Comparison of ENCODE assay signal across 8 mouse cellular contexts in genomic region chr11:76469311-76469998, GRCm38 (mm10).
DNase-seq lines count a peak whose midpoint lies in the region; ATAC-seq lines count a peak whose summit lies in the region.

No protein-coding gene starts in this region.

- H3K27me3 ChIP-seq in heart, embryonic 16.5 days (ENCODE audit: control insufficient read depth, insufficient read depth, low read length) = no peaks in the 10 kb centered on the region
- H3K27me3 ChIP-seq in embryonic facial prominence, embryonic 15.5 days = no peaks in the 10 kb centered on the region

- no peak overlapping the region for H3K4me3 ChIP-seq in heart, embryonic 16.5 days (ENCODE audit: low read length)
- no peak overlapping the region for H3K4me3 ChIP-seq in embryonic facial prominence, embryonic 15.5 days (replicated peaks)

- peak overlapping the region; percentile 68 for H3K27ac ChIP-seq in heart, embryonic 16.5 days (ENCODE audit: low read length)
- H3K27ac ChIP-seq in embryonic facial prominence, embryonic 15.5 days (replicated peaks) = peak overlapping the region; percentile 73

- no peaks in the 10 kb centered on the region for H3K9me3 ChIP-seq in heart, embryonic 16.5 days (replicated peaks; ENCODE audit: control insufficient read depth, low read length)
- no peaks in the 10 kb centered on the region for H3K9me3 ChIP-seq in embryonic facial prominence, embryonic 15.5 days (replicated peaks)

- DNase-seq in heart, postnatal 25 days (ENCODE audit: low spot score) = no peak
- DNase-seq in ES-CJ7 (ENCODE audit: low read depth, low spot score) = peak; percentile 75
- peak; percentile 48 to 74 for DNase-seq in lung, postnatal 4 days
- no peak for DNase-seq in ovary, postnatal 10 days (ENCODE audit: low spot score)
- no peak for DNase-seq in frontal cortex, postnatal 36 days (ENCODE audit: low spot score in 2 of 2)

- ATAC-seq in heart, embryonic 16.5 days (replicated peaks; ENCODE audit: extremely low read depth, insufficient read depth, low FRiP score) = no peak
- ATAC-seq in embryonic facial prominence, embryonic 15.5 days (ENCODE audit: insufficient number of reproducible peaks, low FRiP score, low TSS enrichment, low read depth) = peak; percentile 26; the same call in 1 of the 2 replicates
- ATAC-seq in inflammation-experienced regulatory T-cells, adult 6 months = no peak

- 46% methylated on average over 11 of the region's 11 CpGs for WGBS in heart, embryonic 16.5 days
- 26% methylated on average over 11 of the region's 11 CpGs for WGBS in embryonic facial prominence, embryonic 15.5 days

- intact Hi-C loops in heart, postnatal 25 days (cut with DNase I) = no loop called here

- peak overlapping the region; percentile 49; the same call in 1 of the 2 replicates for H3K9ac ChIP-seq in heart, embryonic 16.5 days (ENCODE audit: low read length)
- H3K9ac ChIP-seq in embryonic facial prominence, embryonic 15.5 days = no peak overlapping the region; the same call in 1 of the 2 replicates

- no peak overlapping the region; the same call in 1 of the 2 replicates for H3K4me2 ChIP-seq in heart, embryonic 16.5 days (ENCODE audit: low read depth, low read length)
- H3K4me2 ChIP-seq in embryonic facial prominence, embryonic 15.5 days (replicated peaks) = no peak overlapping the region

- peaks cover 28% of the 10 kb centered on the region for H3K4me1 ChIP-seq in heart, embryonic 16.5 days (ENCODE audit: control insufficient read depth, insufficient read depth, low read length)
- peaks cover 44% of the 10 kb centered on the region for H3K4me1 ChIP-seq in embryonic facial prominence, embryonic 15.5 days

- 0 out of 2 replicates have a peak, but pooled peaks cover 2% of the 10 kb centered on the region for H3K36me3 ChIP-seq in heart, embryonic 16.5 days (ENCODE audit: control insufficient read depth, insufficient read depth)
- peaks cover 6% of the 10 kb centered on the region; the same call in 1 of the 2 replicates for H3K36me3 ChIP-seq in embryonic facial prominence, embryonic 15.5 days

Comparison
In these comparisons a context has a peak if more than half of its experiments do, and no peak if none do; other contexts are left out.
1. DNase-seq: peak in ES-CJ7 (single experiment) and lung, postnatal 4 days (2 of 2); none in heart, postnatal 25 days (single experiment), ovary, postnatal 10 days (single experiment) and frontal cortex, postnatal 36 days (0 of 2).